Mouse (Mus musculus): ENCODE results near the gene Ap3b1. TPM values are rescaled to one million over a fixed set of nuclear protein-coding genes. Genes with fewer than 3 reads are reported as not detected.

The Ap3b1 gene
- total and polyA plus RNA-seq, 3 experiments: 46.0 to 113 (median 60.7) TPM

- dilution Hi-C loops (cut with MboI; ENCODE audit: extremely low pct_ligation_motif_present, extremely low pct_unique_long_range_greater_than_20kb, low sequenced_read_pairs) (no loop called here), in situ Hi-C loops (cut with MboI; ENCODE audit: low pct_ligation_motif_present, low pct_unique_long_range_greater_than_20kb, low sequenced_read_pairs) (no loop called here)
Observed at GRCm38 (mm10) chr13:94596386-94597033, 237.8 kb downstream of the Ap3b1 start.

GRCm38 (mm10) chr13:94599718-94600117 lies 241.0 kb downstream of the Ap3b1 start:
- in situ Hi-C loops (cut with MboI; ENCODE audit: low pct_ligation_motif_present, low pct_unique_long_range_greater_than_20kb, low sequenced_read_pairs): no loop called here
- Histone ChIP-seq H3K4me2 (ENCODE audit: insufficient read depth, low read depth, poor library complexity, severe bottlenecking) (no peak overlapping the region), H3K4me3 (replicated peaks in 1 of 3; ENCODE audit: low read depth in 2 of 3, low read length in 2 of 3, poor library complexity in 1 of 3) (no peak overlapping the region), H3K4me1 (ENCODE audit: control insufficient read depth in 1 of 2, insufficient read depth in 2 of 2) (no peaks in the 10 kb centered on the region), H3K9me3 (replicated peaks; ENCODE audit: low read length) (no peaks in the 10 kb centered on the region), H3K27me3 (replicated peaks) (no peaks in the 10 kb centered on the region), H3K79me2 (replicated peaks; ENCODE audit: control insufficient read depth, extremely low read depth, insufficient read depth, poor library complexity, severe bottlenecking) (no peaks in the 10 kb centered on the region), H3K9ac (ENCODE audit: insufficient read depth, low read depth) (no peak overlapping the region), H3K36me3 (replicated peaks in 1 of 2; ENCODE audit: control insufficient read depth in 1 of 2, insufficient read depth in 1 of 2, low read length in 1 of 2) (no peaks in the 10 kb centered on the region), H3K27ac (ENCODE audit: insufficient read depth, low read depth) (no peak overlapping the region)
- TF ChIP-seq JUND (conservative IDR thresholded peaks at IDR 0.05; ENCODE audit: low read depth, low read length): no peak
- TF ChIP-seq ZNF384 (IDR thresholded peaks at IDR 0.05; ENCODE audit: low read depth, low read length): no peak
- TF ChIP-seq TBP (conservative IDR thresholded peaks at IDR 0.05; ENCODE audit: low read depth, low read length): no peak
- TF ChIP-seq SIN3A (IDR thresholded peaks at IDR 0.05; ENCODE audit: low read length): no peak
- no peak for TF ChIP-seq GABPA (IDR thresholded peaks at IDR 0.05; ENCODE audit: insufficient replicate concordance, low read depth, low read length)
- no peak for TF ChIP-seq TCF12 (IDR thresholded peaks at IDR 0.05; ENCODE audit: low read depth, low read length)
- TF ChIP-seq MXI1 (IDR thresholded peaks at IDR 0.05; ENCODE audit: low read depth, low read length): no peak
- TF ChIP-seq CHD2 (IDR thresholded peaks at IDR 0.05; ENCODE audit: low read length): no peak
- no peak for TF ChIP-seq MEF2A (IDR thresholded peaks at IDR 0.05; ENCODE audit: borderline replicate concordance, low read depth, low read length)
- DNase-seq (ENCODE audit: extremely low read depth): no peak
- dilution Hi-C loops (cut with MboI; ENCODE audit: extremely low pct_ligation_motif_present, extremely low pct_unique_long_range_greater_than_20kb, low sequenced_read_pairs): no loop called here

More at GRCm38 (mm10) chr13:94596386-94597033, 237.8 kb downstream of the Ap3b1 start:
- TF ChIP-seq TBP (conservative IDR thresholded peaks at IDR 0.05; ENCODE audit: low read depth, low read length): no peak
- H3K79me2 ChIP-seq (replicated peaks; ENCODE audit: control insufficient read depth, extremely low read depth, insufficient read depth, poor library complexity, severe bottlenecking): no peaks in the 10 kb centered on the region
- no peaks in the 10 kb centered on the region for H3K4me1 ChIP-seq (ENCODE audit: control insufficient read depth in 1 of 2, insufficient read depth in 2 of 2)
- H3K9me3 ChIP-seq (replicated peaks; ENCODE audit: low read length): no peaks in the 10 kb centered on the region
- H3K9ac ChIP-seq (ENCODE audit: insufficient read depth, low read depth): no peak overlapping the region
- no peaks in the 10 kb centered on the region for H3K36me3 ChIP-seq (replicated peaks in 1 of 2; ENCODE audit: control insufficient read depth in 1 of 2, insufficient read depth in 1 of 2, low read length in 1 of 2)
- H3K4me2 ChIP-seq (ENCODE audit: insufficient read depth, low read depth, poor library complexity, severe bottlenecking): no peak overlapping the region
- H3K27ac ChIP-seq (ENCODE audit: insufficient read depth, low read depth): no peak overlapping the region
- no peaks in the 10 kb centered on the region for H3K27me3 ChIP-seq (replicated peaks)
- H3K4me3 ChIP-seq (replicated peaks in 1 of 3; ENCODE audit: low read depth in 2 of 3, low read length in 2 of 3, poor library complexity in 1 of 3): no peak overlapping the region
- DNase-seq (ENCODE audit: extremely low read depth): no peak

- Histone ChIP-seq H3K4me2 (ENCODE audit: insufficient read depth, low read depth, poor library complexity, severe bottlenecking) (no peak overlapping the region), H3K4me3 (replicated peaks in 1 of 3; ENCODE audit: low read depth in 2 of 3, low read length in 2 of 3, poor library complexity in 1 of 3) (no peak overlapping the region), H3K9me3 (replicated peaks; ENCODE audit: low read length) (no peaks in the 10 kb centered on the region), H3K4me1 (ENCODE audit: control insufficient read depth in 1 of 2, insufficient read depth in 2 of 2) (peaks cover 0 to 6% of the 10 kb centered on the region in 2 experiments; a peak in 1 of 4 replicates), H3K79me2 (replicated peaks; ENCODE audit: control insufficient read depth, extremely low read depth, insufficient read depth, poor library complexity, severe bottlenecking) (no peaks in the 10 kb centered on the region), H3K27ac (ENCODE audit: insufficient read depth, low read depth) (no peak overlapping the region), H3K36me3 (replicated peaks in 1 of 2; ENCODE audit: control insufficient read depth in 1 of 2, insufficient read depth in 1 of 2, low read length in 1 of 2) (no peaks in the 10 kb centered on the region), H3K9ac (ENCODE audit: insufficient read depth, low read depth) (no peak overlapping the region), H3K27me3 (replicated peaks) (no peaks in the 10 kb centered on the region)
- in situ Hi-C loops (cut with MboI; ENCODE audit: low pct_ligation_motif_present, low pct_unique_long_range_greater_than_20kb, low sequenced_read_pairs) (no loop called here), dilution Hi-C loops (cut with MboI; ENCODE audit: extremely low pct_ligation_motif_present, extremely low pct_unique_long_range_greater_than_20kb, low sequenced_read_pairs) (no loop called here)
- TF ChIP-seq E2F4 (IDR thresholded peaks at IDR 0.05; ENCODE audit: insufficient replicate concordance, low read depth, low read length) (no peak), USF1 (IDR thresholded peaks at IDR 0.05; ENCODE audit: low read depth, low read length) (no peak), SMC3 (IDR thresholded peaks at IDR 0.05; ENCODE audit: low read depth, low read length) (no peak), GABPA (IDR thresholded peaks at IDR 0.05; ENCODE audit: insufficient replicate concordance, low read depth, low read length) (no peak), SIN3A (IDR thresholded peaks at IDR 0.05; ENCODE audit: low read length) (no peak), NELFE (IDR thresholded peaks at IDR 0.05; ENCODE audit: low read depth, low read length) (no peak), TCF12 (IDR thresholded peaks at IDR 0.05; ENCODE audit: low read depth, low read length) (no peak), TBP (conservative IDR thresholded peaks at IDR 0.05; ENCODE audit: low read depth, low read length) (no peak), PAX5 (IDR thresholded peaks at IDR 0.05; ENCODE audit: low read length) (no peak), CHD2 (IDR thresholded peaks at IDR 0.05; ENCODE audit: low read length) (no peak), HCFC1 (IDR thresholded peaks at IDR 0.05; ENCODE audit: low read depth, low read length) (no peak), BHLHE40 (IDR thresholded peaks at IDR 0.05; ENCODE audit: low read depth, low read length) (no peak), MAZ (IDR thresholded peaks at IDR 0.05; ENCODE audit: low read depth, low read length) (no peak), CTCF (conservative IDR thresholded peaks at IDR 0.05 in 1 of 2, IDR thresholded peaks at IDR 0.05 in 1 of 2; ENCODE audit: low read depth in 2 of 2, low read length in 2 of 2) (no peak), MAFK (IDR thresholded peaks at IDR 0.05; ENCODE audit: insufficient replicate concordance, low read length) (no peak), JUND (conservative IDR thresholded peaks at IDR 0.05; ENCODE audit: low read depth, low read length) (no peak), RAD21 (IDR thresholded peaks at IDR 0.05; ENCODE audit: low read depth, low read length) (no peak), POLR2A (IDR thresholded peaks at IDR 0.05; ENCODE audit: low read depth, low read length) (no peak), MEF2A (IDR thresholded peaks at IDR 0.05; ENCODE audit: borderline replicate concordance, low read depth, low read length) (no peak), UBTF (IDR thresholded peaks at IDR 0.05; ENCODE audit: low read depth, low read length) (no peak)
- no peak for DNase-seq (ENCODE audit: extremely low read depth)
Observed at GRCm38 (mm10) chr13:94607035-94607860, 248.5 kb downstream of the Ap3b1 start.
